Mouse (Mus musculus): ENCODE data around the gene Rpl34. TPM values are rescaled to one million over a fixed set of nuclear protein-coding genes. Genes with fewer than 3 reads are reported as not detected.

The Rpl34 gene
- polyA plus RNA-seq, 1 experiment from 2014 or later: 825 TPM

- ATAC-seq (ENCODE audit: low FRiP score, low TSS enrichment): no peak
- WGBS: 53% methylated on average over 9 of the region's 9 CpGs
- Histone ChIP-seq H3K27ac (replicated peaks) (no peak overlapping the region), H3K9ac (ENCODE audit: low read length) (no peak overlapping the region), H3K4me2 (replicated peaks; ENCODE audit: low read depth) (no peak overlapping the region), H3K36me3 (ENCODE audit: control insufficient read depth, insufficient read depth, low read length) (peaks cover 3% of the 10 kb centered on the region; the same call in 1 of the 2 replicates), H3K4me3 (ENCODE audit: low read depth, low read length) (no peak overlapping the region), H3K4me1 (replicated peaks; ENCODE audit: control insufficient read depth, insufficient read depth) (peaks cover 4% of the 10 kb centered on the region; the same call in 1 of the 2 replicates), H3K27me3 (ENCODE audit: control insufficient read depth, insufficient read depth, low read length) (no peaks in the 10 kb centered on the region), H3K9me3 (ENCODE audit: control insufficient read depth, low read length) (no peaks in the 10 kb centered on the region)
- DNase-seq (ENCODE audit: low spot score): no peak
- TF ChIP-seq CTCF (IDR thresholded peaks at IDR 0.05; ENCODE audit: low read depth) (peak; percentile 80), EP300 (optimal IDR thresholded peaks at IDR 0.05) (no peak)
Measured at GRCm38 (mm10) chr3:130694041-130694593, 36.1 kb downstream of the Rpl34 start.

GRCm38 (mm10) chr3:130691596-130692170 is 38.5 kb downstream of the Rpl34 start:
- WGBS: 31% methylated on average over 12 of the region's 12 CpGs
- ATAC-seq (ENCODE audit: low FRiP score, low TSS enrichment) (peak; percentile 10; the same call in 1 of the 2 replicates), DNase-seq (ENCODE audit: low spot score) (no peak)
- peaks cover 4% of the 10 kb centered on the region; the same call in 1 of the 2 replicates for H3K4me1 ChIP-seq (replicated peaks; ENCODE audit: control insufficient read depth, insufficient read depth)
- TF ChIP-seq EP300 (optimal IDR thresholded peaks at IDR 0.05): no peak
- TF ChIP-seq CTCF (IDR thresholded peaks at IDR 0.05; ENCODE audit: low read depth): no peak
- H3K9me3 ChIP-seq (ENCODE audit: control insufficient read depth, low read length): no peaks in the 10 kb centered on the region
- peak overlapping the region; percentile 67 for H3K27ac ChIP-seq (replicated peaks)
- peak overlapping the region; percentile 55 for H3K9ac ChIP-seq (ENCODE audit: low read length)
- no peaks in the 10 kb centered on the region for H3K27me3 ChIP-seq (ENCODE audit: control insufficient read depth, insufficient read depth, low read length)
- H3K4me3 ChIP-seq (ENCODE audit: low read depth, low read length): peak overlapping the region; percentile 35
- H3K4me2 ChIP-seq (replicated peaks; ENCODE audit: low read depth): peak overlapping the region; percentile 68
- H3K36me3 ChIP-seq (ENCODE audit: control insufficient read depth, insufficient read depth, low read length): no peaks in the 10 kb centered on the region; the same call in 1 of the 2 replicates

GRCm38 (mm10) chr3:130690834-130691595 is 39.2 kb downstream of the Rpl34 start:
- Histone ChIP-seq H3K27me3 (ENCODE audit: control insufficient read depth, insufficient read depth, low read length) (no peaks in the 10 kb centered on the region), H3K9me3 (ENCODE audit: control insufficient read depth, low read length) (no peaks in the 10 kb centered on the region), H3K4me3 (ENCODE audit: low read depth, low read length) (peak overlapping the region; percentile 35), H3K36me3 (ENCODE audit: control insufficient read depth, insufficient read depth, low read length) (no peaks in the 10 kb centered on the region), H3K27ac (replicated peaks) (peak overlapping the region; percentile 67), H3K9ac (ENCODE audit: low read length) (peak overlapping the region; percentile 55), H3K4me2 (replicated peaks; ENCODE audit: low read depth) (peak overlapping the region; percentile 68), H3K4me1 (replicated peaks; ENCODE audit: control insufficient read depth, insufficient read depth) (peaks cover 4% of the 10 kb centered on the region; the same call in 1 of the 2 replicates)
- peak; percentile 66 for DNase-seq (ENCODE audit: low spot score)
- peak; percentile 93 for ATAC-seq (ENCODE audit: low FRiP score, low TSS enrichment)
- no peak for TF ChIP-seq EP300 (optimal IDR thresholded peaks at IDR 0.05)
- peak; percentile 66 for TF ChIP-seq CTCF (IDR thresholded peaks at IDR 0.05; ENCODE audit: low read depth)
- 8% methylated on average over 20 of the region's 20 CpGs for WGBS

- TF ChIP-seq EP300 (optimal IDR thresholded peaks at IDR 0.05) (no peak), CTCF (IDR thresholded peaks at IDR 0.05; ENCODE audit: low read depth) (peak; percentile 90)
- ATAC-seq (ENCODE audit: low FRiP score, low TSS enrichment): no peak
- Histone ChIP-seq H3K36me3 (ENCODE audit: control insufficient read depth, insufficient read depth, low read length) (no peaks in the 10 kb centered on the region), H3K9ac (ENCODE audit: low read length) (no peak overlapping the region), H3K4me2 (replicated peaks; ENCODE audit: low read depth) (no peak overlapping the region), H3K4me1 (replicated peaks; ENCODE audit: control insufficient read depth, insufficient read depth) (peaks cover 4% of the 10 kb centered on the region; the same call in 1 of the 2 replicates), H3K4me3 (ENCODE audit: low read depth, low read length) (no peak overlapping the region), H3K27ac (replicated peaks) (no peak overlapping the region), H3K9me3 (ENCODE audit: control insufficient read depth, low read length) (no peaks in the 10 kb centered on the region), H3K27me3 (ENCODE audit: control insufficient read depth, insufficient read depth, low read length) (no peaks in the 10 kb centered on the region)
- DNase-seq (ENCODE audit: low spot score): peak; percentile 70
- WGBS: 12% methylated on average over 12 of the region's 12 CpGs
Measured at GRCm38 (mm10) chr3:130689630-130690029, 40.6 kb downstream of the Rpl34 start.

- H3K36me3 ChIP-seq (ENCODE audit: control insufficient read depth, insufficient read depth, low read length): no peaks in the 10 kb centered on the region
- TF ChIP-seq CTCF (IDR thresholded peaks at IDR 0.05; ENCODE audit: low read depth): no peak
- no peak for TF ChIP-seq EP300 (optimal IDR thresholded peaks at IDR 0.05)
- H3K27ac ChIP-seq (replicated peaks): no peak overlapping the region
- H3K4me2 ChIP-seq (replicated peaks; ENCODE audit: low read depth): no peak overlapping the region
- no peak for DNase-seq (ENCODE audit: low spot score)
- peaks cover 4% of the 10 kb centered on the region; the same call in 1 of the 2 replicates for H3K4me1 ChIP-seq (replicated peaks; ENCODE audit: control insufficient read depth, insufficient read depth)
- H3K4me3 ChIP-seq (ENCODE audit: low read depth, low read length): no peak overlapping the region
- no peaks in the 10 kb centered on the region for H3K27me3 ChIP-seq (ENCODE audit: control insufficient read depth, insufficient read depth, low read length)
- H3K9me3 ChIP-seq (ENCODE audit: control insufficient read depth, low read length): no peaks in the 10 kb centered on the region
- WGBS: 88% methylated on average over 1 of the region's 1 CpGs
- H3K9ac ChIP-seq (ENCODE audit: low read length): no peak overlapping the region
- ATAC-seq (ENCODE audit: low FRiP score, low TSS enrichment): no peak
Measured at GRCm38 (mm10) chr3:130687051-130687450, 43.1 kb downstream of the Rpl34 start.

All from stomach, postnatal 0 days (tissue).